In the genomic region with DNA sequence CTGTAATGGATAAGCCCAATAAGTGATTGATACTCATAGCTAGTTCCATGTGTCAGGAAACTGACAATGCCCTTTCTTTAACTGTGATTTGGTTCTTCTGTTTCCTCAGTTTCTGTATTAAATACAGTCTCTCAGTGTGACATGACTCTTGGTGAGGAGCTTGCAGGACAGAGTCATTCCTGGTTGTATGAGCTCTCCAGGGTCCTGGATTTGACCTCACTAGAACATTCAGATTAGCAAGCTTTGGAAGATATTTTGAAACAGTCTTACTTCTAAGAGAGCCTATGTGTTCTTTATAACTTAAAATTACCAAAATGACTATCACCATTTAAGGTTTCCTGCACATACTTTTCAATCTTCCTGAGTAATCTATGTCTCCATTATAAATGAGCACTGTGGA, we compare ENCODE assay signal across 11 mouse cellular contexts.
"Had no signal": no experiment of that assay in that cellular context is flagged by ENCODE, and none has a peak within 500 bp of the region (broad histone marks: within the 10 kb centered on the region; RNA-seq: fewer than 3 reads in every experiment).

No protein-coding gene starts in this region.

- H3K4me3 ChIP-seq: limb, embryonic 15.5 days; liver, embryonic 12.5 days; lung, embryonic 15.5 days; midbrain, embryonic 13.5 days had no signal

- H3K36me3 ChIP-seq: limb, embryonic 15.5 days; liver, embryonic 12.5 days; lung, embryonic 15.5 days had no signal

- H3K27me3 ChIP-seq: limb, embryonic 15.5 days; liver, embryonic 12.5 days; lung, embryonic 15.5 days; midbrain, embryonic 13.5 days had no signal

- H3K9ac ChIP-seq: limb, embryonic 15.5 days; liver, embryonic 12.5 days; lung, embryonic 15.5 days; midbrain, embryonic 13.5 days had no signal

- ATAC-seq: liver, embryonic 12.5 days; midbrain, embryonic 13.5 days had no signal

- DNase-seq: kidney, adult 9 months; kidney, postnatal 14 days; layer of hippocampus, adult 9-11 months; lung, postnatal 14 days; right cerebral cortex, adult 18-20 months; right cerebral cortex, postnatal 25 days; thymus, postnatal 36 days had no signal

- H3K9me3 ChIP-seq: limb, embryonic 15.5 days; liver, embryonic 12.5 days; lung, embryonic 15.5 days; midbrain, embryonic 13.5 days had no signal

- H3K27ac ChIP-seq: limb, embryonic 15.5 days; liver, embryonic 12.5 days; lung, embryonic 15.5 days; midbrain, embryonic 13.5 days had no signal

- H3K4me2 ChIP-seq: limb, embryonic 15.5 days; liver, embryonic 12.5 days; lung, embryonic 15.5 days; midbrain, embryonic 13.5 days had no signal

- H3K4me1 ChIP-seq: limb, embryonic 15.5 days; liver, embryonic 12.5 days; lung, embryonic 15.5 days had no signal
